Mouse (Mus musculus) cerebellum, adult 2 months (tissue): ENCODE results near the gene Cyp2d26.

Experiments
- CTCF ChIP-seq: fragments of 200-500 bp; IDR thresholded peaks from 2 replicates; pipeline ENCODE4 v1.5.1; 2011; ENCODE audit warnings: low read depth, mild to moderate bottlenecking, control low read depth, low read length, moderate library complexity, borderline replicate concordance; ENCODE audit not compliant: insufficient read depth
- POLR2A ChIP-seq: fragments of 200-500 bp; IDR thresholded peaks from 2 replicates; pipeline ENCODE4 v1.6.1; 2011; ENCODE audit warnings: low read length, control low read depth, borderline replicate concordance; ENCODE audit not compliant: insufficient read depth

- no peak for TF ChIP-seq CTCF
- no peak for TF ChIP-seq POLR2A
Observed at GRCm38 (mm10) chr15:82793868-82794267, 226 bp downstream of the Cyp2d26 start.
